Mouse (Mus musculus): Measurements from ENCODE around the gene Timm8b.
A peak's percentile ranks its signal among the peaks of the same experiment; 100 is the strongest.

DNA sequence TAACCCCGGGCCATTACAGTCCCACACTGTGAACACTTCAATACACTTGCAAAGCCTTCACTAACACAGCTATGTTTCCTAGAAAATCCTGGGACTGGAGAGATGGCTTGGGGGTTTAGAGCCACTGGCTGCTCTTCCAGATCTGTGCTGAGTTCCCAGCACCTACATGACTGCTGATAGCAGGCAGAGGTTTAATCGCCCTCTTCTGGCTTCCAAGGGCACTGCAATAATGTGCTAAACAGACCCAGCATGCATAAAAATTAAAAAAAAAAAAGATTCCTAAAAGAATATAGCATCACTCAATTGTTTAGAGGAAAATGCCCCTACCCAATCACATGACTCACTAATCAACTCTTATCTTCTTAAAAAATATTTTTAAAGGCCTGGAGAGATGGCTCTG lies 29.3 kb downstream of the Timm8b start:
- TF ChIP-seq POLR2A (IDR thresholded peaks at IDR 0.05; ENCODE audit: borderline replicate concordance, extremely low read depth, insufficient read depth, insufficient read length, poor library complexity, severe bottlenecking) (no peak), CTCF (IDR thresholded peaks at IDR 0.05; ENCODE audit: borderline replicate concordance, extremely low read depth, insufficient read depth, insufficient read length) (peak; percentile 34; the same call in 1 of the 2 replicates)
